Mouse (Mus musculus) stomach, postnatal 0 days (tissue): ENCODE results near the gene Rnf217. TPM values are rescaled to one million over a fixed set of nuclear protein-coding genes. Genes with fewer than 3 reads are reported as not detected.

Experiments used
- ATAC-seq: fragments of 200-750 bp; cut with Nextera tagmentation; 2 replicates; pipeline ENCODE4 v1.8.0; 2017; ENCODE audit not compliant: low FRiP score, low TSS enrichment
- DNase-seq: peaks from one replicate; pipeline ENCODE4 v3.0.0-alpha.2; 2016; ENCODE audit warnings: low spot score
- H3K27ac ChIP-seq: fragments of 300-500 bp; sonication (generic); replicated peaks from 2 replicates; pipeline ENCODE4 v1.5.1; 2014; ENCODE audit warnings: mild to moderate bottlenecking, control low read depth
- H3K27me3 ChIP-seq: fragments of 300-500 bp; sonication (generic); 2 replicates; pipeline ENCODE4 v1.6.1; 2014; ENCODE audit warnings: low read length; ENCODE audit not compliant: control insufficient read depth, insufficient read depth
- H3K36me3 ChIP-seq: fragments of 300-500 bp; sonication (generic); 2 replicates; pipeline ENCODE4 v1.6.1; 2014; ENCODE audit warnings: low read length, mixed read lengths; ENCODE audit not compliant: control insufficient read depth, insufficient read depth
- H3K4me1 ChIP-seq: fragments of 300-500 bp; sonication (generic); replicated peaks from 2 replicates; pipeline ENCODE4 v1.6.1; 2014; ENCODE audit warnings: antibody characterized with exemption; ENCODE audit not compliant: control insufficient read depth, insufficient read depth
- H3K4me2 ChIP-seq: fragments of 300-500 bp; sonication (generic); replicated peaks from 2 replicates; pipeline ENCODE4 v1.6.1; 2014; ENCODE audit warnings: low read depth, mild to moderate bottlenecking, control low read depth, moderate library complexity
- H3K4me3 ChIP-seq: fragments of 300-500 bp; sonication (generic); 2 replicates; pipeline ENCODE4 v1.5.1; 2014; ENCODE audit warnings: low read depth, low read length, control low read depth
- H3K9ac ChIP-seq: fragments of 300-500 bp; sonication (generic); 2 replicates; pipeline ENCODE4 v1.6.1; 2014; ENCODE audit warnings: mild to moderate bottlenecking, low read length, control low read depth, mixed read lengths
- H3K9me3 ChIP-seq: fragments of 300-500 bp; sonication (generic); 2 replicates; pipeline ENCODE4 v1.6.1; 2016; ENCODE audit warnings: low read length; ENCODE audit not compliant: control insufficient read depth
- CTCF ChIP-seq: IDR thresholded peaks from 2 replicates; pipeline ENCODE4 v1.5.1; 2016; ENCODE audit warnings: antibody characterized with exemption, low read depth, mild to moderate bottlenecking, moderate library complexity
- EP300 ChIP-seq: optimal IDR thresholded peaks from 2 replicates; pipeline ENCODE3; 2016; ENCODE audit warnings: antibody characterized with exemption
- WGBS: fragments of 180-500 bp; shearing (Covaris S2); extraction: QIAGEN DNeasy Blood & Tissue Kit; methylation state at CpG from one replicate; pipeline ENCODE4 v1.1.7; 2014; 5-methylcytosine and 5-hydroxymethylcytosine counted together
- polyA plus RNA-seq: library from polyadenylated mRNA; unstranded; fragments of >200 nt; fragmentation: Nextera tagmentation; extraction: Ambion mirVana; gene quantifications from 2 replicates; pipeline ENCODE4 v1.2.1, GENCODE M21; 2015

Gene Rnf217
- 1.1 and 1.2 TPM in 2 replicates for polyA plus RNA-seq

DNA sequence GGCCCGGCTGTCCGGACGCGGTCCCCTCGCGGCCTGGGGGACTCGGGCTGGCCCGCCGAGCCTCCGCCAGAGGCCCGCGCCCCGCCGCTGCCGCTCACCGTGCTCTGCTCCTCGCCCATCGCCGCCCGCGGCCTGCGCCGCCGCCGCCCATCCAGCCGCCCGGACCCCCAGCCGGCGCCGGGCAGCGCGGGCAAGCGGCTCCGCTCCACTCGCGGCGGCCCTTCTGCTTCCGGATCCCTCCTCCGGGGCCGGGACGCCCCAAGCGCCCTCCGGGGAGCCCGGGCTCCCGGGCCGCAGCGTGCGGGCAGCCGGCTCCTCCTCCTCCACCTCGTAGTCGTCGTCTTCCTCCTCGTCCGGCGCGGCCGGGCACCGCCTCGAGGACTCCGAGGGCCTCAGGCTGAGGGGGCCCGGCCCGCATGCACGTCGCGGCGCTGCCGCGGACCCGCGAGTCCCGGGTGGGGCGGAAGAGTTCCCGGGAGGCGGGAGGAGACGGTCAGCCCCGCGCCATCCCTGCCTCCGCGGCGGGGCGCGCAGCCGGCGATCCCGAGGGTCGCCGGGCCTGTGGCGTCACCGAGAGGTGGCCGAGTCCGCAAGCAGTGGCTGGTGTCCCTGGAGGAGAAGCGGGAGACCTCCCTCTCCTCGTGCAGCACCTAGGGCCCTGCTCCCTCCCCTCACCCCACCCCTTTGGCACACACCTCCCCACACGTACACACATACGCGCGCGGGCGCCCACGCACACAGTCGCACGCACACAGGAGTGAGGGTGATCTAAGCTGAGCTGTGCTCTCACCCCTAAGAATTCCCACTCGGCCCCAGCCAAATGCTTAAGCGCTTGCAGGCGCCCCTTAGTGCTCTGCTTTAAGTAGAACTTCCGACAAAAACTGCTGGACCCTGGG is at the start of gene Rnf217:
Gene Rnf217, minus strand, starts transcription at position 119 of the 896 bp plus-strand sequence.
- peak; percentile 88 for ATAC-seq
- no peaks in the 10 kb centered on the region for H3K36me3 ChIP-seq
- WGBS = 0% methylated on average over 55 of the region's 106 CpGs
- DNase-seq = peak; percentile 78
- H3K4me1 ChIP-seq = no peaks in the 10 kb centered on the region; the same call in 1 of the 2 replicates
- peak within 1 kb of the TSS; percentile 89 for H3K4me2 ChIP-seq
- H3K4me3 ChIP-seq = peak within 1 kb of the TSS; percentile 66
- H3K27me3 ChIP-seq = no peaks in the 10 kb centered on the region
- H3K9ac ChIP-seq = peak within 1 kb of the TSS; percentile 94
- peak within 1 kb of the TSS; percentile 90 for H3K27ac ChIP-seq
- H3K9me3 ChIP-seq = no peaks in the 10 kb centered on the region
- peak; percentile 13; the same call in 1 of the 2 replicates for TF ChIP-seq CTCF
- TF ChIP-seq EP300 = no peak

DNA sequence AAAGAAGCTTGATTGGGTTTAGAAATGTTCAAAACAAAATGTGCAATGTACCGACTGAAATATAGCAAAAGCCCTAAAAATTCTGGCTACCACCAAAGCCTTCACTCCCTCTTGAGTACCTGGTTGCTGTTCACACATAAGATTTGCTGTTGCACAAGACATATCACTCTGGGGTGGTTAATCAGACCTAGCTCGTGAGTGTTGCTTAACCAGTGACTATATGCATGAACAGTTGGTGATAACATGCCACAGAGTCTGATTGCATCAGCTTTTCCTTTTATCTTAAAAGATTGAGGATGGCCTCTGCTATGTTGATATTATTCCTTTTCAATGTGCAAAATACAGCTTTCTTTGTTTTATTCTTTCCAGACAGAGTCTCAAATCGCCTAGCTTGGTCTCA is 38.3 kb upstream of the Rnf217 start:
- no peak overlapping the region for H3K27ac ChIP-seq
- DNase-seq (no peak), ATAC-seq (no peak)
- TF ChIP-seq CTCF (no peak), EP300 (no peak)
- H3K9ac ChIP-seq = no peak overlapping the region
- no peak overlapping the region for H3K4me3 ChIP-seq
- H3K9me3 ChIP-seq = no peaks in the 10 kb centered on the region
- no peaks in the 10 kb centered on the region for H3K4me1 ChIP-seq
- no peaks in the 10 kb centered on the region for H3K36me3 ChIP-seq
- H3K4me2 ChIP-seq = no peak overlapping the region
- WGBS = 76% methylated on average over 3 of the region's 3 CpGs
- no peaks in the 10 kb centered on the region for H3K27me3 ChIP-seq

GRCm38 (mm10) chr10:31646083-31646482 is 37.1 kb upstream of the Rnf217 start:
- H3K9me3 ChIP-seq = no peaks in the 10 kb centered on the region
- 58% methylated on average over 1 of the region's 1 CpGs for WGBS
- no peaks in the 10 kb centered on the region for H3K4me1 ChIP-seq
- no peak for DNase-seq
- no peaks in the 10 kb centered on the region for H3K27me3 ChIP-seq
- TF ChIP-seq EP300 (no peak), CTCF (no peak)
- no peaks in the 10 kb centered on the region for H3K36me3 ChIP-seq
- no peak overlapping the region for H3K9ac ChIP-seq
- H3K4me3 ChIP-seq = no peak overlapping the region
- no peak overlapping the region for H3K4me2 ChIP-seq
- ATAC-seq = no peak
- H3K27ac ChIP-seq = no peak overlapping the region

GRCm38 (mm10) chr10:31635098-31635497 is 26.1 kb upstream of the Rnf217 start:
- ATAC-seq (no peak), DNase-seq (no peak)
- TF ChIP-seq EP300 (no peak), CTCF (no peak)
- Histone ChIP-seq H3K36me3 (no peaks in the 10 kb centered on the region), H3K4me3 (no peak overlapping the region), H3K4me2 (no peak overlapping the region), H3K4me1 (no peaks in the 10 kb centered on the region), H3K27ac (no peak overlapping the region), H3K9me3 (no peaks in the 10 kb centered on the region), H3K9ac (no peak overlapping the region), H3K27me3 (no peaks in the 10 kb centered on the region)
- 82% methylated on average over 3 of the region's 3 CpGs for WGBS

- Histone ChIP-seq H3K27me3 (no peaks in the 10 kb centered on the region), H3K9ac (no peak overlapping the region), H3K27ac (no peak overlapping the region), H3K9me3 (no peaks in the 10 kb centered on the region), H3K4me3 (no peak overlapping the region), H3K36me3 (no peaks in the 10 kb centered on the region), H3K4me1 (no peaks in the 10 kb centered on the region), H3K4me2 (no peak overlapping the region)
- WGBS = 86% methylated on average over 1 of the region's 1 CpGs
- DNase-seq (no peak), ATAC-seq (no peak)
- TF ChIP-seq EP300 (no peak), CTCF (no peak)
Observed at GRCm38 (mm10) chr10:31632005-31632404, 23.0 kb upstream of the Rnf217 start.

- Histone ChIP-seq H3K4me3 (no peak overlapping the region), H3K36me3 (no peaks in the 10 kb centered on the region), H3K9me3 (no peaks in the 10 kb centered on the region), H3K27ac (no peak overlapping the region), H3K27me3 (no peaks in the 10 kb centered on the region), H3K4me1 (no peaks in the 10 kb centered on the region), H3K4me2 (no peak overlapping the region), H3K9ac (no peak overlapping the region)
- no peak for DNase-seq
- 53% methylated on average over 2 of the region's 2 CpGs for WGBS
- TF ChIP-seq CTCF = no peak
- TF ChIP-seq EP300 = no peak
- no peak for ATAC-seq
Observed at GRCm38 (mm10) chr10:31615355-31615754, 6.4 kb upstream of the Rnf217 start.
